In genomic region chr2:83754306-83754837, GRCm38 (mm10) we compare ENCODE assay signal across 21 mouse cellular contexts. TPM values are rescaled to one million over a fixed set of nuclear protein-coding genes. Genes with fewer than 3 reads are reported as not detected.
"Had no signal": no experiment of that assay in that cellular context is flagged by ENCODE, and none has a peak within 500 bp of the region (broad histone marks: within the 10 kb centered on the region; RNA-seq: fewer than 3 reads in every experiment).

No protein-coding gene starts in this region.

- DNase-seq: kidney, postnatal 36 days; layer of hippocampus, postnatal 36 days; liver, postnatal 0 days; lung, embryonic 14.5 days; right cerebral cortex, adult 18-20 months; right cerebral cortex, postnatal 14 days; right cerebral cortex, postnatal 4 days; thymus, adult 2 months; thymus, postnatal 14 days; thymus, postnatal 4 days had no signal

- H3K9me3 ChIP-seq: kidney, embryonic 15.5 days; midbrain, embryonic 12.5 days; midbrain, embryonic 15.5 days; neural tube, embryonic 12.5 days; neural tube, embryonic 15.5 days had no signal

- H3K9ac ChIP-seq: kidney, embryonic 15.5 days; liver, embryonic 14.5 days; liver, postnatal 0 days; lung, embryonic 14.5 days; midbrain, embryonic 12.5 days; midbrain, embryonic 15.5 days; neural tube, embryonic 12.5 days; neural tube, embryonic 15.5 days had no signal

- H3K27ac ChIP-seq: kidney, embryonic 15.5 days; left cerebral cortex, adult 2 months; liver, embryonic 14.5 days; macrophage; midbrain, embryonic 12.5 days; midbrain, embryonic 15.5 days; neural tube, embryonic 12.5 days; neural tube, embryonic 15.5 days; stomach, postnatal 0 days had no signal

- H3K4me3 ChIP-seq: kidney, embryonic 15.5 days; left cerebral cortex, adult 2 months; midbrain, embryonic 12.5 days; midbrain, embryonic 15.5 days; neural tube, embryonic 12.5 days; neural tube, embryonic 15.5 days had no signal

- H3K4me2 ChIP-seq: kidney, embryonic 15.5 days; liver, embryonic 11.5 days; lung, embryonic 14.5 days; midbrain, embryonic 12.5 days; midbrain, embryonic 15.5 days; neural tube, embryonic 12.5 days; neural tube, embryonic 15.5 days had no signal

- H3K27me3 ChIP-seq: kidney, embryonic 15.5 days; midbrain, embryonic 12.5 days; midbrain, embryonic 15.5 days; neural tube, embryonic 12.5 days; neural tube, embryonic 15.5 days had no signal

- ATAC-seq: liver, postnatal 0 days; lung, postnatal 0 days; midbrain, embryonic 15.5 days had no signal

- H3K36me3 ChIP-seq: midbrain, embryonic 12.5 days; midbrain, embryonic 15.5 days; neural tube, embryonic 12.5 days; neural tube, embryonic 15.5 days had no signal

RNA-seq across cellular contexts. Expression of gene Fam171b, which starts 58.1 kb away (rescaled TPM):
- polyA plus RNA-seq: macrophage had no signal
